Mouse (Mus musculus) bone marrow macrophage, adult 2 months (primary cell): ENCODE measurements around the gene Hoxa5.

Experiments
- CTCF ChIP-seq: IDR thresholded peaks from 2 replicates; pipeline ENCODE4 v1.5.1; 2012; ENCODE audit warnings: low read depth, mild to moderate bottlenecking, low read length, moderate library complexity
- POLR2A ChIP-seq: IDR thresholded peaks from 2 replicates; pipeline ENCODE4 v1.6.1; 2012; ENCODE audit warnings: mild to moderate bottlenecking, low read depth, low read length, borderline replicate concordance

DNA sequence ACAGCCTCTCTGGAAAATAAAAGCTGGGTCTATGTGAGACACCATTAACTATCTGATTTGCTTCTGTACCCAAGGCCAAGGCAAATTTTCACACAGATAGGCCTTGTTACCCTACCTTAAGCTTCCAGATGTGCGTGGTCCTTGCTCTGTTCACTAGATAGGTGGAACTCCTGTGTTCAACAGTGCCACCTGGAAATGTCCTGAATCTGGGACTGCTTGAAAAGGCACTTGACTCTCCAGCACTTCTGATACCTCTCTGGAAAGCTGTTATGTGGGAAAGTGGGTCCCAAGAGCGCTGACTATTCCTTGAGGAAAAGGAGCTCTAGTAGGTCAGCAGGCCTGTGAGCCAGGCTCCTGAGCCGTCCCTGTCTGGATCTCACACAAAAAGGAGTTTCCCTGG is 32.4 kb upstream of the Hoxa5 start:
- TF ChIP-seq CTCF: no peak
- no peak for TF ChIP-seq POLR2A
